Mouse (Mus musculus) retina, adult 2 months (tissue): ENCODE measurements at regions not wholly inside any gene's neighbourhood (a gene's known extent, or its start where the extent isn't known, plus 50 kb on each side); places are given as distances from the start of the nearest gene placed in this dataset.
A peak's percentile ranks its signal among the peaks of the same experiment; 100 is the strongest.

Experiments used
- DNase-seq: peaks from one replicate; pipeline ENCODE4 v3.0.0-alpha.2; 2012; ENCODE audit warnings: low read depth, low spot score

GRCm38 (mm10) chr2:172773176-172773575 is 166.9 kb downstream of the Bmp7 start:
- DNase-seq = peak; percentile 23

- no peak for DNase-seq
Observed at GRCm38 (mm10) chr2:172776485-172776884, 163.6 kb downstream of the Bmp7 start.

- no peak for DNase-seq
Observed at GRCm38 (mm10) chr2:172777774-172778173, 162.3 kb downstream of the Bmp7 start.

GRCm38 (mm10) chr2:172779096-172779495 is 161.0 kb downstream of the Bmp7 start:
- no peak for DNase-seq

- no peak for DNase-seq
Observed at GRCm38 (mm10) chr2:172782686-172783085, 157.4 kb downstream of the Bmp7 start.

GRCm38 (mm10) chr2:172786297-172786696 is 153.8 kb downstream of the Bmp7 start:
- DNase-seq = no peak

GRCm38 (mm10) chr2:172787203-172787944 is 152.7 kb downstream of the Bmp7 start:
- DNase-seq = no peak

GRCm38 (mm10) chr2:172789260-172789659 is 150.9 kb downstream of the Bmp7 start:
- DNase-seq = no peak

GRCm38 (mm10) chr2:172792555-172792954 is 147.6 kb downstream of the Bmp7 start:
- DNase-seq = no peak

- no peak for DNase-seq
Observed at GRCm38 (mm10) chr2:172793991-172794390, 146.1 kb downstream of the Bmp7 start.

GRCm38 (mm10) chr2:172794771-172795170 is 145.3 kb downstream of the Bmp7 start:
- DNase-seq = no peak

- DNase-seq = no peak
Observed at GRCm38 (mm10) chr2:172796104-172796503, 144.0 kb downstream of the Bmp7 start.

GRCm38 (mm10) chr2:172796955-172797354 is 143.2 kb downstream of the Bmp7 start:
- DNase-seq = no peak

GRCm38 (mm10) chr2:172799951-172800350 is 140.2 kb downstream of the Bmp7 start:
- DNase-seq = no peak

- no peak for DNase-seq
Observed at GRCm38 (mm10) chr2:172800801-172801200, 139.3 kb downstream of the Bmp7 start.

- DNase-seq = no peak
Observed at GRCm38 (mm10) chr2:172801804-172802203, 138.3 kb downstream of the Bmp7 start.

GRCm38 (mm10) chr2:172807446-172807845 is 132.7 kb downstream of the Bmp7 start:
- no peak for DNase-seq

GRCm38 (mm10) chr2:172809306-172809705 is 130.8 kb downstream of the Bmp7 start:
- DNase-seq = no peak

- DNase-seq = no peak
Observed at GRCm38 (mm10) chr2:172813319-172813718, 126.8 kb downstream of the Bmp7 start.

- DNase-seq = no peak
Observed at GRCm38 (mm10) chr2:172813906-172814305, 126.2 kb downstream of the Bmp7 start.

GRCm38 (mm10) chr2:172815146-172815545 is 125.0 kb downstream of the Bmp7 start:
- DNase-seq = no peak

GRCm38 (mm10) chr2:172817058-172817745 is 122.9 kb downstream of the Bmp7 start:
- no peak for DNase-seq
